Mouse (Mus musculus) lung, adult 10 weeks (tissue): ENCODE measurements around the gene Olfr935. TPM values are rescaled to one million over a fixed set of nuclear protein-coding genes. Genes with fewer than 3 reads are reported as not detected.

Experiments used
- polyA plus RNA-seq: library from polyadenylated mRNA; stranded (reverse); fragments of 350-450 nt; fragmentation: Illumina TruSeq; extraction: RNeasy Lipid Tissue Mini Kit (QIAGEN cat#74804); gene quantifications from one replicate; pipeline ENCODE4 v1.2.3, GENCODE M21; 2014; ENCODE audit warnings: low read depth, low replicate concordance; ENCODE audit not compliant: insufficient read depth

Gene Olfr935
- not detected for polyA plus RNA-seq

DNA sequence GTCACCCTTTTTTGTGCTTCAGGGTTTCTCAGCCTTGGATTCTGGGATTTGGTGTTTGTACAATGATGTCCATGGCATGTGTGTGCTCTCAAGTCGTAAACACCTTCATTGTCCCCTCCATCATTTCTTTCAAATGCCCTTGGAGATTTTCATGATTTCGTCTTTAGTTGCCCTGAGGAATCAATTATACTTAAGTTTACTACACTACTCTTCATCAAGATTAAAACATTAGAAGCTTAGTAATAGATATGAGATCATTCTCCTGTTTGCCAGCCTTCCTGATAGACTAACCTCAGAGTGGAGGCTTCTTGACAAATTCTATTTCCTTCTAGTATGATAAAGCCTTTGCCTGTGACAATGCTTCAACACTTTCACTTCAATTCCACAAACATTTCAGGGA lies at the start of gene Olfr935:
Olfr935 (minus strand) TSS at position 101 of the 400 bp plus-strand sequence.

DNA sequence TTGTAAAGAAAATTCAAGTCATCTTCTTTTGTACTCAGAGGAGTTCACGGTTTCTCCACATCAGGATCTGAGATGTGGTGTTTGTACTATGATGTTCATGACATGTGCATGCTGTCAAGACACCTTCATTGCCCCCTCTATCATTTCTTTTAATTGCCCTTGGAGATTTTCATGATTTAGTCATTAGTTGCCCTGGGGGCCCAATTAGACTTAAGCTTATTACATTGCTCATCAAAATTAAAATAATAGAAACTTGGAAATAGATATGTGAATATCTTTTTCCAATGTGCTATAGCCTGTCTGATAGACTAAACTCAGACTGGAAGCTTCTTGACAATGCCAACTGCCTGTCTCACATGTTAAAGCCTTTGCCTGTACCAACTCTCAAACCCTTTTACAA lies 23.8 kb upstream of the Olfr935 start, which contains the start of gene Olfr146:
Olfr146 (minus strand) TSS at position 101 of the 400 bp plus-strand sequence.

DNA sequence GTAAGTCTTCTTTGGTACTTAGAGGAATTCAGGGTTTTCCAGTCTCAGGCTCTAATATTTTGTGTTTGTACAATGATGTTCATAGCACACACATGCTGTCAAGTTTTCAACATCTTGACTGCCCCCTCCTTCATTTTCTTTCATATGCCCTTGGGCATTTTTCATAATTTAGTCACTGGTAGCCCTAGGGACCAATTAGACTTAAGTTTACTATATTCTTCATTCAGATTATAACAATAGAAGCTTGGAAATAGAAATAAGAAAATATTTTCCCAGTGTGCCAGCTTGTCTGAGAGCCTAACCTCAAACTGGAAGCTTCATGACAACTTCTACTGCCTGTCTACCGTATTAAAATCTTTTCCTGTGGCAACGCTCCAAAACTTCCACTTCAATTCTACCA lies 11.3 kb downstream of the Olfr935 start, which contains the start of gene Olfr934:
Olfr934 (minus strand) TSS at position 101 of the 400 bp plus-strand sequence.

DNA sequence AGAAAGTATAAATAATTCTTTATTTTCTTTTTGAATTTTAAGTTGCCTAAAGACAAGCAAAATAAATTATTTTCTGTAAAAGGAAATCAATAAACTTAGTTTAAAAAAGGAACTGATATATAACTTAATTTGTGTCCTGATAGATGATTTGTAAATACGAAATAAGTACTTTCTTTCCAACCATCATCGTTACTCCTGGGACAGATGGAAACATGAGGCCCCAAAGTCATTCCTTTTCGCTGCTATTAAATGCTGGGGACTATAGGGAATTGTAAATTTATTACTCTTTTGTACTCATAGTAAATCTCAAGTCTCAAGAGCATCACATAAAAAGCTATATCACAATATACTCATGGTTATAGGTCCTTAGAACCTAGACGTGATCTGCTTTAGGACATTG lies 27.5 kb downstream of the Olfr935 start, which contains the start of gene Olfr933:
Olfr933 (plus strand) TSS at position 301 of the 400 bp plus-strand sequence.

Other genes with a start within 250 kb of the Olfr935 start
- gene Olfr920, start 247.4 kb downstream of the Olfr935 start, polyA plus RNA-seq: 0.10 TPM
- not detected for gene Olfr921, start 226.6 kb downstream of the Olfr935 start, polyA plus RNA-seq
- not detected for gene Olfr922, start 185.1 kb downstream of the Olfr935 start, polyA plus RNA-seq
- gene Olfr923, start 173.1 kb downstream of the Olfr935 start, polyA plus RNA-seq: not detected
- gene Olfr924, start 155.2 kb downstream of the Olfr935 start, polyA plus RNA-seq: not detected
- gene Olfr26, start 144.6 kb downstream of the Olfr935 start, polyA plus RNA-seq: not detected
- gene Olfr926, start 122.6 kb downstream of the Olfr935 start, polyA plus RNA-seq: not detected
- not detected for gene Olfr930, start 69.9 kb downstream of the Olfr935 start, polyA plus RNA-seq
- gene Olfr933, start 27.4 kb downstream of the Olfr935 start, polyA plus RNA-seq: not detected
- not detected for gene Olfr934, start 11.4 kb downstream of the Olfr935 start, polyA plus RNA-seq
- gene Olfr146, start 23.7 kb upstream of the Olfr935 start, polyA plus RNA-seq: not detected
- gene Olfr937, start 65.3 kb upstream of the Olfr935 start, polyA plus RNA-seq: not detected
- not detected for gene Olfr938, start 79.2 kb upstream of the Olfr935 start, polyA plus RNA-seq
- gene Olfr27, start 128.4 kb upstream of the Olfr935 start, polyA plus RNA-seq: not detected
- gene Olfr943, start 166.6 kb upstream of the Olfr935 start, polyA plus RNA-seq: not detected
- gene Olfr944, start 202.2 kb upstream of the Olfr935 start, polyA plus RNA-seq: not detected